ENCODE assay signal across 8 mouse cellular contexts in the genomic region with DNA sequence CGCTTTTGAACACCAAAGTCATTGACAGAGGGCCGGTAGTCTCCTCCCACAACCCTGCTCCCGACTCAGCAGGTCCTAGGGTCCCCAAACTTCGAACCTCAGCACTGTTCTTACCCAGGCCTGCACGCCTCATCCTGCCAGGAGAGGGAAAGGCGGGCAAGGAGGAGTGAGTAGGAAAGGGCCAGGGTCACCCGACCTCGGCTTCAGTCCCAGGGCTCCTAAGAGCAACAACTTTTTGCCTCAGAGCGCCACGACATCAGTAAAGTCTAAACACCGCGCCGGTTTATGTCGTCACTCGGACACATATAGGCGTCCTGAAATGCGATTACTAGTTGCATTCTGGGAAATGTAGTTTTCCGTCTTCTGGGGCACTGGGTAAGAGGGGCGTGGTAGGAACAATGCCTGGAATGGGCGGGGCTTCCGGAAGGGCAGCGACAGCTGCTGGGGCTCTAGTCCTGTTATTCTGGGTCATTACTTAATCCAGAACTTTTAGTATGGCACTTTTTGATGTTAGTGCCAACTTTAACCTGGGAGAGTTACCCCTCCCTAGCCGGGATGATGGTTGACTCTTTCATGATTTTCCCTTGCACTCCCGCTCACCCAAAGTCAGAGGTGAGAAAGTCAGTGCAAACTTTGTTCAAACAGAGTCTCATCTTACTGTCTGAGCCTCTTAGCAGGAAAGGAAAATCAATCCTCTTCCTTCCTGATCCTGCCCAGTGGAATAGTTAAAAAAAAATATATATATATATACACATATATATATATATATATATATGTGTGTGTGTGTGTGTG. TPM values are rescaled to one million over a fixed set of nuclear protein-coding genes. Genes with fewer than 3 reads are reported as not detected.
DNase-seq lines count a peak whose midpoint lies in the region; ATAC-seq and TF ChIP-seq lines count a peak whose summit lies in the region.

A gene (minus strand): TSS at position 310 of the 792 bp plus-strand sequence.

- no peaks in the 10 kb centered on the region for H3K36me3 ChIP-seq in embryonic facial prominence, embryonic 13.5 days
- H3K36me3 ChIP-seq in kidney, adult 2 months (ENCODE audit: control insufficient read depth, insufficient read depth, low read length): no peaks in the 10 kb centered on the region
- no peaks in the 10 kb centered on the region for H3K36me3 ChIP-seq in limb, embryonic 12.5 days
- H3K36me3 ChIP-seq in midbrain, embryonic 15.5 days (replicated peaks): no peaks in the 10 kb centered on the region
- H3K36me3 ChIP-seq in spleen, adult 2 months (ENCODE audit: control insufficient read depth, insufficient read depth, low read length): no peaks in the 10 kb centered on the region

- WGBS in embryonic facial prominence, embryonic 13.5 days: 1% methylated on average over 24 of the region's 24 CpGs
- WGBS in kidney, adult 2 months: under 1% methylated on average over 24 of the region's 24 CpGs
- WGBS in limb, embryonic 12.5 days: 2% methylated on average over 24 of the region's 24 CpGs
- WGBS in midbrain, embryonic 15.5 days: under 1% methylated on average over 24 of the region's 24 CpGs
- WGBS in spleen, adult 2 months: 2% methylated on average over 24 of the region's 24 CpGs

- no peak for TF ChIP-seq POLR2A in kidney, adult 2 months (IDR thresholded peaks at IDR 0.05; ENCODE audit: low read depth, low read length)
- TF ChIP-seq POLR2A in spleen, adult 2 months (IDR thresholded peaks at IDR 0.05; ENCODE audit: low read depth, low read length): no peak

- H3K27me3 ChIP-seq in embryonic facial prominence, embryonic 13.5 days: no peaks in the 10 kb centered on the region
- H3K27me3 ChIP-seq in kidney, adult 2 months (replicated peaks; ENCODE audit: control insufficient read depth, insufficient read depth, low read length): no peaks in the 10 kb centered on the region
- H3K27me3 ChIP-seq in limb, embryonic 12.5 days: no peaks in the 10 kb centered on the region
- 0 out of 2 replicates have a peak, but pooled peaks cover 4% of the 10 kb centered on the region for H3K27me3 ChIP-seq in midbrain, embryonic 15.5 days (replicated peaks)
- no peaks in the 10 kb centered on the region for H3K27me3 ChIP-seq in spleen, adult 2 months (ENCODE audit: control insufficient read depth, insufficient read depth, low read length)

- peaks cover 5% of the 10 kb centered on the region; the same call in 1 of the 2 replicates for H3K4me1 ChIP-seq in embryonic facial prominence, embryonic 13.5 days
- no peaks in the 10 kb centered on the region for H3K4me1 ChIP-seq in kidney, adult 2 months (ENCODE audit: control insufficient read depth, insufficient read depth, low read length)
- H3K4me1 ChIP-seq in limb, embryonic 12.5 days (replicated peaks): peaks cover 3% of the 10 kb centered on the region; the same call in 1 of the 2 replicates
- peaks cover 7% of the 10 kb centered on the region for H3K4me1 ChIP-seq in midbrain, embryonic 15.5 days
- H3K4me1 ChIP-seq in spleen, adult 2 months (ENCODE audit: control insufficient read depth, insufficient read depth, insufficient read length): no peaks in the 10 kb centered on the region

- no peaks in the 10 kb centered on the region for H3K9me3 ChIP-seq in embryonic facial prominence, embryonic 13.5 days
- no peaks in the 10 kb centered on the region for H3K9me3 ChIP-seq in limb, embryonic 12.5 days
- no peaks in the 10 kb centered on the region for H3K9me3 ChIP-seq in midbrain, embryonic 15.5 days

- peak within 1 kb of the TSS; percentile 85 for H3K9ac ChIP-seq in embryonic facial prominence, embryonic 13.5 days
- H3K9ac ChIP-seq in limb, embryonic 12.5 days (replicated peaks): peak within 1 kb of the TSS; percentile 75
- H3K9ac ChIP-seq in midbrain, embryonic 15.5 days: peak within 1 kb of the TSS; percentile 58

- H3K4me2 ChIP-seq in embryonic facial prominence, embryonic 13.5 days: peak within 1 kb of the TSS; percentile 67
- peak within 1 kb of the TSS; percentile 64 for H3K4me2 ChIP-seq in limb, embryonic 12.5 days
- peak within 1 kb of the TSS; percentile 73 for H3K4me2 ChIP-seq in midbrain, embryonic 15.5 days

- peak within 1 kb of the TSS; percentile 81 for H3K4me3 ChIP-seq in embryonic facial prominence, embryonic 13.5 days
- H3K4me3 ChIP-seq in kidney, adult 2 months (ENCODE audit: insufficient read depth, low read depth, low read length): peak within 1 kb of the TSS; percentile 60
- H3K4me3 ChIP-seq in limb, embryonic 12.5 days (replicated peaks): peak within 1 kb of the TSS; percentile 71
- peak within 1 kb of the TSS; percentile 93 for H3K4me3 ChIP-seq in midbrain, embryonic 15.5 days
- H3K4me3 ChIP-seq in spleen, adult 2 months (ENCODE audit: extremely low read depth, insufficient read depth, insufficient read length): peak within 1 kb of the TSS; percentile 98

- DNase-seq in 3134 (ENCODE audit: extremely low read depth, insufficient read length, low spot score): peak; percentile 92
- peak; percentile 92 to 93 for DNase-seq in adrenal gland, postnatal 36 days
- DNase-seq in heart, adult 18-20 months: peak; percentile 96 to 97
- peak; percentile 97 for DNase-seq in kidney, adult 2 months
- DNase-seq in spleen, adult 2 months (ENCODE audit: low read depth in 1 of 2, low spot score in 2 of 2): peak; percentile 86 to 87

- H3K27ac ChIP-seq in embryonic facial prominence, embryonic 13.5 days: peak within 1 kb of the TSS; percentile 64; the same call in 1 of the 2 replicates
- H3K27ac ChIP-seq in kidney, adult 2 months (ENCODE audit: insufficient read depth, low read depth, low read length): peak within 1 kb of the TSS; percentile 4; the same call in 1 of the 2 replicates
- 0 out of 2 replicates have a peak within 1 kb of the TSS, but pooled peaks have one; percentile 53 for H3K27ac ChIP-seq in limb, embryonic 12.5 days
- no peak within 1 kb of the TSS for H3K27ac ChIP-seq in midbrain, embryonic 15.5 days
- peak within 1 kb of the TSS; percentile 63 for H3K27ac ChIP-seq in spleen, adult 2 months (ENCODE audit: insufficient read depth, low read length)

- no peak for TF ChIP-seq CTCF in kidney, adult 2 months (conservative IDR thresholded peaks at IDR 0.05; ENCODE audit: insufficient read depth, insufficient read length, low read depth, low read length)
- no peak for TF ChIP-seq CTCF in spleen, adult 2 months (IDR thresholded peaks at IDR 0.05; ENCODE audit: extremely low read depth, insufficient read depth, insufficient read length, insufficient replicate concordance)

- peak; percentile 99 for ATAC-seq in embryonic facial prominence, embryonic 13.5 days (ENCODE audit: insufficient number of reproducible peaks, insufficient read depth, low FRiP score, low TSS enrichment, low read depth)
- ATAC-seq in limb, embryonic 12.5 days (ENCODE audit: insufficient number of reproducible peaks, insufficient read depth, low FRiP score, low TSS enrichment, low read depth): peak; percentile 100
- ATAC-seq in midbrain, embryonic 15.5 days (replicated peaks): peak; percentile 100

RNA-seq across cellular contexts. Expression of the gene that starts here (rescaled TPM):
- total RNA-seq in adrenal gland, postnatal 36 days (2021): 10 to 100 TPM; 51.9 to 72.7 TPM
- 82.6 and 84.3 TPM in 2 replicates for polyA plus RNA-seq in embryonic facial prominence, embryonic 13.5 days (2015; fragmentation: Nextera tagmentation; extraction: Ambion mirVana)
- 10 to 100 TPM; 24.8 to 27.2 TPM for total RNA-seq in heart, adult 18-20 months (2021)
- 20.1 and 24.7 TPM in 2 replicates for polyA plus RNA-seq in kidney, adult 2 months (2012; rRNA removed)
- 72.0 and 76.9 TPM in 2 replicates for polyA plus RNA-seq in limb, embryonic 12.5 days (2016; fragmentation: Nextera tagmentation; extraction: Ambion mirVana)
- 23.4 and 25.6 TPM in 2 replicates for polyA plus RNA-seq in midbrain, embryonic 15.5 days (2015; fragmentation: Nextera tagmentation; extraction: Ambion mirVana)
- 4.2 and 6.1 TPM in 2 replicates for polyA plus RNA-seq in spleen, adult 2 months (2012; rRNA removed)
